Mouse (Mus musculus): ENCODE measurements at regions not wholly inside any gene's neighbourhood (a gene's known extent, or its start where the extent isn't known, plus 50 kb on each side); places are given as distances from the start of the nearest gene placed in this dataset.

- no peaks in the 10 kb centered on the region for H3K36me3 ChIP-seq (replicated peaks in 1 of 2; ENCODE audit: control insufficient read depth in 1 of 2, insufficient read depth in 1 of 2, low read length in 1 of 2)
- H3K9ac ChIP-seq (ENCODE audit: insufficient read depth, low read depth), result no peak overlapping the region
- dilution Hi-C loops (cut with MboI; ENCODE audit: extremely low pct_ligation_motif_present, extremely low pct_unique_long_range_greater_than_20kb, low sequenced_read_pairs) (no loop called here), in situ Hi-C loops (cut with MboI; ENCODE audit: low pct_ligation_motif_present, low pct_unique_long_range_greater_than_20kb, low sequenced_read_pairs) (no loop called here)
- no peak overlapping the region for H3K27ac ChIP-seq (ENCODE audit: insufficient read depth, low read depth)
- H3K4me3 ChIP-seq (replicated peaks in 1 of 3; ENCODE audit: low read depth in 2 of 3, low read length in 2 of 3, poor library complexity in 1 of 3), result no peak overlapping the region
- no peaks in the 10 kb centered on the region for H3K79me2 ChIP-seq (replicated peaks; ENCODE audit: control insufficient read depth, extremely low read depth, insufficient read depth, poor library complexity, severe bottlenecking)
- H3K4me2 ChIP-seq (ENCODE audit: insufficient read depth, low read depth, poor library complexity, severe bottlenecking), result no peak overlapping the region
- no peaks in the 10 kb centered on the region for H3K27me3 ChIP-seq (replicated peaks)
- H3K9me3 ChIP-seq (replicated peaks; ENCODE audit: low read length), result peaks cover 6% of the 10 kb centered on the region
- no peak for DNase-seq (ENCODE audit: extremely low read depth)
- no peak for TF ChIP-seq JUND (conservative IDR thresholded peaks at IDR 0.05; ENCODE audit: low read depth, low read length)
- no peak for TF ChIP-seq ZMIZ1 (IDR thresholded peaks at IDR 0.05; ENCODE audit: low read depth, low read length)
- no peak for TF ChIP-seq RCOR1 (conservative IDR thresholded peaks at IDR 0.05; ENCODE audit: low read depth, low read length)
- no peak for TF ChIP-seq IRF4 (IDR thresholded peaks at IDR 0.05; ENCODE audit: low read depth, low read length)
- no peak for TF ChIP-seq TCF12 (IDR thresholded peaks at IDR 0.05; ENCODE audit: low read depth, low read length)
- TF ChIP-seq ETS1 (conservative IDR thresholded peaks at IDR 0.05; ENCODE audit: low read depth, low read length), result no peak
- no peak for TF ChIP-seq USF2 (conservative IDR thresholded peaks at IDR 0.05; ENCODE audit: low read depth, low read length)
- TF ChIP-seq TBP (conservative IDR thresholded peaks at IDR 0.05; ENCODE audit: low read depth, low read length), result no peak
- TF ChIP-seq MYC (IDR thresholded peaks at IDR 0.05; ENCODE audit: low read depth, low read length), result no peak
- TF ChIP-seq NRF1 (IDR thresholded peaks at IDR 0.05; ENCODE audit: low read depth, low read length), result no peak
- TF ChIP-seq NELFE (IDR thresholded peaks at IDR 0.05; ENCODE audit: low read depth, low read length), result no peak
- no peak for TF ChIP-seq BHLHE40 (IDR thresholded peaks at IDR 0.05; ENCODE audit: low read depth, low read length)
- no peaks in the 10 kb centered on the region for H3K4me1 ChIP-seq (ENCODE audit: control insufficient read depth in 1 of 2, insufficient read depth in 2 of 2)
Observed at GRCm38 (mm10) chr9:87894596-87894995, 163.5 kb upstream of the Tbx18 start.

- in situ Hi-C loops (cut with MboI; ENCODE audit: low pct_ligation_motif_present, low pct_unique_long_range_greater_than_20kb, low sequenced_read_pairs) (no loop called here), dilution Hi-C loops (cut with MboI; ENCODE audit: extremely low pct_ligation_motif_present, extremely low pct_unique_long_range_greater_than_20kb, low sequenced_read_pairs) (no loop called here)
- DNase-seq (ENCODE audit: extremely low read depth), result no peak
- no peak for TF ChIP-seq TBP (conservative IDR thresholded peaks at IDR 0.05; ENCODE audit: low read depth, low read length)
- no peak overlapping the region for H3K4me3 ChIP-seq (replicated peaks in 1 of 3; ENCODE audit: low read depth in 2 of 3, low read length in 2 of 3, poor library complexity in 1 of 3)
- H3K36me3 ChIP-seq (replicated peaks in 1 of 2; ENCODE audit: control insufficient read depth in 1 of 2, insufficient read depth in 1 of 2, low read length in 1 of 2), result no peaks in the 10 kb centered on the region
- H3K4me1 ChIP-seq (ENCODE audit: control insufficient read depth in 1 of 2, insufficient read depth in 2 of 2), result no peaks in the 10 kb centered on the region
- H3K27me3 ChIP-seq (replicated peaks), result no peaks in the 10 kb centered on the region
- peaks cover 6% of the 10 kb centered on the region for H3K9me3 ChIP-seq (replicated peaks; ENCODE audit: low read length)
- no peaks in the 10 kb centered on the region for H3K79me2 ChIP-seq (replicated peaks; ENCODE audit: control insufficient read depth, extremely low read depth, insufficient read depth, poor library complexity, severe bottlenecking)
- H3K9ac ChIP-seq (ENCODE audit: insufficient read depth, low read depth), result no peak overlapping the region
- no peak overlapping the region for H3K4me2 ChIP-seq (ENCODE audit: insufficient read depth, low read depth, poor library complexity, severe bottlenecking)
- no peak overlapping the region for H3K27ac ChIP-seq (ENCODE audit: insufficient read depth, low read depth)
Observed at GRCm38 (mm10) chr9:87895526-87895925, 164.5 kb upstream of the Tbx18 start.

GRCm38 (mm10) chr9:87897336-87897735 is 166.3 kb upstream of the Tbx18 start:
- dilution Hi-C loops (cut with MboI; ENCODE audit: extremely low pct_ligation_motif_present, extremely low pct_unique_long_range_greater_than_20kb, low sequenced_read_pairs), result no loop called here
- TF ChIP-seq PAX5 (IDR thresholded peaks at IDR 0.05; ENCODE audit: low read length), result no peak
- TF ChIP-seq IRF4 (IDR thresholded peaks at IDR 0.05; ENCODE audit: low read depth, low read length), result no peak
- no peak for TF ChIP-seq UBTF (IDR thresholded peaks at IDR 0.05; ENCODE audit: low read depth, low read length)
- TF ChIP-seq MAX (IDR thresholded peaks at IDR 0.05; ENCODE audit: low read length), result no peak
- no peak for TF ChIP-seq SMC3 (IDR thresholded peaks at IDR 0.05; ENCODE audit: low read depth, low read length)
- no peak for TF ChIP-seq TBP (conservative IDR thresholded peaks at IDR 0.05; ENCODE audit: low read depth, low read length)
- Histone ChIP-seq H3K9ac (ENCODE audit: insufficient read depth, low read depth) (no peak overlapping the region), H3K4me1 (ENCODE audit: control insufficient read depth in 1 of 2, insufficient read depth in 2 of 2) (no peaks in the 10 kb centered on the region), H3K36me3 (replicated peaks in 1 of 2; ENCODE audit: control insufficient read depth in 1 of 2, insufficient read depth in 1 of 2, low read length in 1 of 2) (no peaks in the 10 kb centered on the region), H3K9me3 (replicated peaks; ENCODE audit: low read length) (peaks cover 4% of the 10 kb centered on the region), H3K27ac (ENCODE audit: insufficient read depth, low read depth) (no peak overlapping the region), H3K79me2 (replicated peaks; ENCODE audit: control insufficient read depth, extremely low read depth, insufficient read depth, poor library complexity, severe bottlenecking) (no peaks in the 10 kb centered on the region), H3K4me3 (replicated peaks in 1 of 3; ENCODE audit: low read depth in 2 of 3, low read length in 2 of 3, poor library complexity in 1 of 3) (no peak overlapping the region), H3K4me2 (ENCODE audit: insufficient read depth, low read depth, poor library complexity, severe bottlenecking) (no peak overlapping the region), H3K27me3 (replicated peaks) (no peaks in the 10 kb centered on the region)
- in situ Hi-C loops (cut with MboI; ENCODE audit: low pct_ligation_motif_present, low pct_unique_long_range_greater_than_20kb, low sequenced_read_pairs), result no loop called here
- DNase-seq (ENCODE audit: extremely low read depth), result no peak
